Mouse (Mus musculus) embryonic fibroblast, embryonic 13.5 days (primary cell): ENCODE measurements at regions not wholly inside any gene's neighbourhood (a gene's known extent, or its start where the extent isn't known, plus 50 kb on each side); places are given as distances from the start of the nearest gene placed in this dataset.

ENCODE experiments used
- CTCF ChIP-seq: IDR thresholded peaks from 2 replicates; pipeline ENCODE4 v1.5.1; 2011; ENCODE audit warnings: mild to moderate bottlenecking, control low read depth, low read length, moderate library complexity, borderline replicate concordance; ENCODE audit not compliant: insufficient read depth
- POLR2A ChIP-seq: IDR thresholded peaks from 2 replicates; pipeline ENCODE4 v1.6.1; 2011; ENCODE audit warnings: low read depth, mild to moderate bottlenecking, control low read depth, low read length, moderate library complexity

DNA sequence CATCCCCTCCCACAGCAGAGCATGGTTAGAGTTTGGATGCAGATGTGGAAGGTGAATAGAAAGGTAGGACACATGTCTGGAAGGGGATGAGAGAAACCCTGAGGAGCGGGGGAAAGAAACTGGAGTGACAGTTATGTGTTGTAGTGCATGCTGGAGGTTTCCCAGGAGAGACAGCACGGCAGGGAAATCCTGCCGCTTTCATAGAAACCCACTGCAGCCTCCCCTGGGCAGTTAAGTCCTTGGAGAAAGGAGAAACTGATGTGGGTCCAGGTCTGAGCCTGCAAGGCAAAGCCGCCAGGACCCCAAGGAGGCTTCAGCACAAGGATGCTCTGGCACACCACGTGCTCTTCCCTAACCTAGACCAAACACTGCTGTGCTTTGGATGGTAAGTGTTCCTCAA is 384.1 kb upstream of the Zmiz1 start:
- TF ChIP-seq CTCF (no peak), POLR2A (no peak)
